Mouse (Mus musculus): ENCODE results near the gene Snx32. TPM values are rescaled to one million over a fixed set of nuclear protein-coding genes. Genes with fewer than 3 reads are reported as not detected.
"Not testable (repeated sequence)": the region's sequence is repeated elsewhere in the genome, so short reads cannot be mapped to it uniquely, and the experiment has no call there.

Snx32 gene
- polyA plus RNA-seq, 1 experiment from 2014 or later: 16.3 TPM

- Histone ChIP-seq H3K4me3 (peak overlapping the region; percentile 54), H3K4me2 (peak overlapping the region; percentile 74), H3K27me3 (replicated peaks) (no peaks in the 10 kb centered on the region), H3K36me3 (peaks cover 2% of the 10 kb centered on the region; the same call in 1 of the 2 replicates), H3K4me1 (replicated peaks) (peaks cover 29% of the 10 kb centered on the region), H3K27ac (ENCODE audit: poor library complexity, severe bottlenecking) (no peak overlapping the region), H3K9ac (peak overlapping the region; percentile 72), H3K9me3 (replicated peaks) (0 out of 2 replicates have a peak, but pooled peaks cover 2% of the 10 kb centered on the region)
- WGBS: 50% methylated on average over 15 of the region's 15 CpGs
- no peak for ATAC-seq (ENCODE audit: insufficient number of reproducible peaks, low FRiP score)
These were observed 815 bp upstream of the Snx32 start for GRCm38 (mm10) chr19:5511074-5511632.

GRCm38 (mm10) chr19:5503687-5504086, 6.7 kb downstream of the Snx32 start, which contains the start of gene 1700020D05Rik:
Gene 1700020D05Rik, minus strand, starts transcription at chr19:5503787.
- H3K9me3 ChIP-seq (replicated peaks): no peaks in the 10 kb centered on the region
- peaks cover 18% of the 10 kb centered on the region for H3K36me3 ChIP-seq
- no peak within 1 kb of the TSS for H3K9ac ChIP-seq
- no peaks in the 10 kb centered on the region for H3K27me3 ChIP-seq (replicated peaks)
- no peak for ATAC-seq (ENCODE audit: insufficient number of reproducible peaks, low FRiP score)
- H3K27ac ChIP-seq (ENCODE audit: poor library complexity, severe bottlenecking): no peak within 1 kb of the TSS
- H3K4me3 ChIP-seq: no peak within 1 kb of the TSS
- WGBS: 46% methylated on average over 17 of the region's 17 CpGs
- no peak within 1 kb of the TSS; the same call in 1 of the 2 replicates for H3K4me2 ChIP-seq
- H3K4me1 ChIP-seq (replicated peaks): no peaks in the 10 kb centered on the region

- ATAC-seq (ENCODE audit: insufficient number of reproducible peaks, low FRiP score): no peak
- no peak overlapping the region for H3K4me2 ChIP-seq
- 81% methylated on average over 2 of the region's 2 CpGs for WGBS
- H3K4me1 ChIP-seq (replicated peaks): no peaks in the 10 kb centered on the region
- H3K36me3 ChIP-seq: peaks cover 49% of the 10 kb centered on the region
- no peak overlapping the region for H3K4me3 ChIP-seq
- no peak overlapping the region for H3K9ac ChIP-seq
- no peak overlapping the region for H3K27ac ChIP-seq (ENCODE audit: poor library complexity, severe bottlenecking)
- no peaks in the 10 kb centered on the region for H3K9me3 ChIP-seq (replicated peaks)
- H3K27me3 ChIP-seq (replicated peaks): no peaks in the 10 kb centered on the region
These were observed 9.9 kb downstream of the Snx32 start for GRCm38 (mm10) chr19:5500330-5500875.

GRCm38 (mm10) chr19:5496052-5496370, 14.3 kb downstream of the Snx32 start:
- ATAC-seq (ENCODE audit: insufficient number of reproducible peaks, low FRiP score): no peak
- H3K9ac ChIP-seq: 0 out of 2 replicates have a peak overlapping the region, but pooled peaks have one; percentile 2
- peaks cover 22% of the 10 kb centered on the region for H3K4me1 ChIP-seq (replicated peaks)
- H3K4me2 ChIP-seq: no peak overlapping the region
- no peaks in the 10 kb centered on the region for H3K27me3 ChIP-seq (replicated peaks)
- H3K9me3 ChIP-seq (replicated peaks): no peaks in the 10 kb centered on the region
- no peak overlapping the region for H3K4me3 ChIP-seq
- WGBS: 81% methylated on average over 16 of the region's 16 CpGs
- peaks cover 66% of the 10 kb centered on the region for H3K36me3 ChIP-seq
- no peak overlapping the region for H3K27ac ChIP-seq (ENCODE audit: poor library complexity, severe bottlenecking)

DNA sequence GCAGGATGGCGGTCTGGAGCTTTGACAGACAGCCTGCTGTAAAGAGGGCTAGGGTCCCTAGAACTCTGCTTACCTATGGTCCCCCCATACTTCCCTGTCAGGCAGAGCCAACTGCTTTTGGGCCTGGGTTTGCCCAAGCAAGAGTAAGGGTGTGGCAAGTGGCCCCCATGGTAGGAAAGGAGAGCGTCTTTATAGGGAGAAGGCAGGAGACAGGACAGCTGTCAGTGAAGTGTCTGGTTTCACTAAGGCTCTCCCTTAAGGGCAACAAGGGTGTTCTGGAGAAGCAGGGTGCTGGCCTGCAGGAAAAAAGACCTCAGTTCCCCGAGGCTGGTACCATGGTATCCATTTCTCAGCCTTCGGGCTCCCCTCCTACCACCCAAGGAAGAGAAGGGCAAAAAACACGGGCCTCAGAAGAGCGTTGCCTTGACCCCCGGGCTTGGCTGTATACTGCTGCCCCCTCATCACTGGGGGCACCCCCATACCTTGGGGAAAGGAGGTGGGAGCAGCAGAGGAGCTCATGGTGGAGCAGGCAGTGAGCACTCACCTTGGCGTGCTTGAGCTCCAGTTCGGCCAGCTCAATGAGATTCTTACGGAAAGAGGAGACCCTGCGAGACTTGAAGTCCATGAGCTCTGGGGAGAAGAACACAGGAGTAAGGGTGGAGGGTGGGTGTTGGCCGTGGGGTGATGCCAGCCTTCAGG, 14.8 kb downstream of the Snx32 start:
- H3K36me3 ChIP-seq: peaks cover 66% of the 10 kb centered on the region
- no peaks in the 10 kb centered on the region for H3K9me3 ChIP-seq (replicated peaks)
- peaks cover 22% of the 10 kb centered on the region for H3K4me1 ChIP-seq (replicated peaks)
- no peak overlapping the region for H3K27ac ChIP-seq (ENCODE audit: poor library complexity, severe bottlenecking)
- 81% methylated on average over 12 of the region's 12 CpGs for WGBS
- H3K9ac ChIP-seq: 0 out of 2 replicates have a peak overlapping the region, but pooled peaks have one; percentile 2
- no peaks in the 10 kb centered on the region for H3K27me3 ChIP-seq (replicated peaks)
- no peak overlapping the region for H3K4me3 ChIP-seq
- no peak overlapping the region for H3K4me2 ChIP-seq
- no peak for ATAC-seq (ENCODE audit: insufficient number of reproducible peaks, low FRiP score)

GRCm38 (mm10) chr19:5494314-5494713, 16.0 kb downstream of the Snx32 start:
- H3K36me3 ChIP-seq: peaks cover 66% of the 10 kb centered on the region
- no peak overlapping the region for H3K9ac ChIP-seq

DNA sequence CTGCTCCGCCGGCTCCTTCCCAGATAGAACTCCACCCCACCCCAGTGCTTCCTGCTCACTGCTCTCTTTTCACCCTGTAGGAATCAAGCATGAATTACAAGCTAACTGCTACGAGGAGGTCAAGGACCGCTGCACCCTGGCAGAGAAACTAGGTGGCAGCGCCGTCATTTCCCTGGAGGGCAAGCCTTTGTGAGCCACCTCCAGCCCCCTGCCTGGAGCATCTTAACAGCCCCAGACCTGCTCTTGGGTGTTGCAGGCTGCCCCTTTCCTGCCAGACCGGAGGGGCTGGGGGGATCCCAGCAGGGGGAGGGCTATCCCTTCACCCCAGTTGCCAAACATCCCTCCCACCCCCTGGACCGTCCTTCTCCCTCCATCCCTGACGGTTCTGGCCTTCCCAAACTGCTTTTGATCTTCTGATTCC, 17.0 kb downstream of the Snx32 start:
- H3K27ac ChIP-seq (ENCODE audit: poor library complexity, severe bottlenecking); H3K9ac ChIP-seq; H3K27me3 ChIP-seq (replicated peaks); H3K9me3 ChIP-seq (replicated peaks); H3K4me2 ChIP-seq; H3K4me3 ChIP-seq; ATAC-seq (ENCODE audit: insufficient number of reproducible peaks, low FRiP score): not testable (repeated sequence)
- 75% methylated on average over 9 of the region's 9 CpGs for WGBS
- Histone ChIP-seq H3K4me1 (replicated peaks) (peaks cover 22% of the 10 kb centered on the region), H3K36me3 (peaks cover 59% of the 10 kb centered on the region)

More at GRCm38 (mm10) chr19:5494314-5494713, 16.0 kb downstream of the Snx32 start:
- H3K4me1 ChIP-seq (replicated peaks): peaks cover 22% of the 10 kb centered on the region
- H3K4me2 ChIP-seq: no peak overlapping the region
- H3K27me3 ChIP-seq (replicated peaks): no peaks in the 10 kb centered on the region
- 85% methylated on average over 3 of the region's 3 CpGs for WGBS
- no peaks in the 10 kb centered on the region for H3K9me3 ChIP-seq (replicated peaks)
- ATAC-seq (ENCODE audit: insufficient number of reproducible peaks, low FRiP score): no peak
- H3K27ac ChIP-seq (ENCODE audit: poor library complexity, severe bottlenecking): no peak overlapping the region
- H3K4me3 ChIP-seq: no peak overlapping the region

DNA sequence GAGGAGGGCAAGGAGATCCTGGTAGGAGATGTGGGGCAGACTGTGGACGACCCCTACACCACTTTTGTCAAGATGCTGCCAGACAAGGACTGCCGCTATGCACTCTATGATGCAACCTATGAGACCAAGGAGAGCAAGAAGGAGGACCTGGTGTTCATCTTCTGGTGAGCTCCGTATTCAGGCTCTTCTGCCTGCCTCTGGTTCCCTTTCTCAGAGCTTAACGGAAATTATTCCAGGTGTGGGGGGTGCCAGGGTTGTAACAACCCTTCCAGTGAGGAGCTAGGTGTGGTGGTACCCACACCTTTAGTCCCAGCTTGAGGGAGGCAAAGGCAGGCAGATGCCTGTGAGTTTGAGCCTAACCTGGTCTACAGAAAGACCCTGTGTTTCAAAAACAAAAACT, 17.7 kb downstream of the Snx32 start:
- H3K4me3 ChIP-seq: peak overlapping the region; percentile 15
- 82% methylated on average over 4 of the region's 4 CpGs for WGBS
- H3K9me3 ChIP-seq (replicated peaks): no peaks in the 10 kb centered on the region
- no peak overlapping the region; the same call in 1 of the 2 replicates for H3K9ac ChIP-seq
- peaks cover 22% of the 10 kb centered on the region for H3K4me1 ChIP-seq (replicated peaks)
- peaks cover 54% of the 10 kb centered on the region for H3K36me3 ChIP-seq
- no peak overlapping the region for H3K27ac ChIP-seq (ENCODE audit: poor library complexity, severe bottlenecking)
- no peaks in the 10 kb centered on the region for H3K27me3 ChIP-seq (replicated peaks)
- no peak for ATAC-seq (ENCODE audit: insufficient number of reproducible peaks, low FRiP score)
- peak overlapping the region; percentile 74 for H3K4me2 ChIP-seq

GRCm38 (mm10) chr19:5490898-5491708, 19.2 kb downstream of the Snx32 start:
- no peaks in the 10 kb centered on the region for H3K9me3 ChIP-seq (replicated peaks)
- WGBS: under 1% methylated on average over 59 of the region's 59 CpGs
- H3K9ac ChIP-seq: peak overlapping the region; percentile 98
- peak; percentile 37 for ATAC-seq (ENCODE audit: insufficient number of reproducible peaks, low FRiP score)
- H3K4me1 ChIP-seq (replicated peaks): peaks cover 36% of the 10 kb centered on the region
- H3K27me3 ChIP-seq (replicated peaks): no peaks in the 10 kb centered on the region
- peak overlapping the region; percentile 100 for H3K27ac ChIP-seq (ENCODE audit: poor library complexity, severe bottlenecking)
- peak overlapping the region; percentile 74 for H3K4me2 ChIP-seq
- H3K36me3 ChIP-seq: peaks cover 43% of the 10 kb centered on the region
- H3K4me3 ChIP-seq: peak overlapping the region; percentile 96

- peak; percentile 68 for ATAC-seq (ENCODE audit: insufficient number of reproducible peaks, low FRiP score)
- under 1% methylated on average over 62 of the region's 62 CpGs for WGBS
These were observed 19.9 kb downstream of the Snx32 start, which contains the start of gene Cfl1 for GRCm38 (mm10) chr19:5490313-5490897. Gene Cfl1, plus strand, starts transcription at chr19:5490455.

More at GRCm38 (mm10) chr19:5490313-5490897, 19.9 kb downstream of the Snx32 start, which contains the start of gene Cfl1:
- Histone ChIP-seq H3K36me3 (peaks cover 43% of the 10 kb centered on the region), H3K4me1 (replicated peaks) (peaks cover 39% of the 10 kb centered on the region), H3K9me3 (replicated peaks) (no peaks in the 10 kb centered on the region), H3K27ac (ENCODE audit: poor library complexity, severe bottlenecking) (peak within 1 kb of the TSS; percentile 100), H3K9ac (peak within 1 kb of the TSS; percentile 98), H3K4me2 (peak within 1 kb of the TSS; percentile 84), H3K27me3 (replicated peaks) (no peaks in the 10 kb centered on the region), H3K4me3 (peak within 1 kb of the TSS; percentile 96)

Data from heart, embryonic 12.5 days (tissue).